Mouse (Mus musculus): ENCODE data around the gene Ncf1. TPM values are rescaled to one million over a fixed set of nuclear protein-coding genes. Genes with fewer than 3 reads are reported as not detected.

The Ncf1 gene
- total and polyA plus RNA-seq, 3 experiments = 287 to 342 (median 302) TPM

DNA sequence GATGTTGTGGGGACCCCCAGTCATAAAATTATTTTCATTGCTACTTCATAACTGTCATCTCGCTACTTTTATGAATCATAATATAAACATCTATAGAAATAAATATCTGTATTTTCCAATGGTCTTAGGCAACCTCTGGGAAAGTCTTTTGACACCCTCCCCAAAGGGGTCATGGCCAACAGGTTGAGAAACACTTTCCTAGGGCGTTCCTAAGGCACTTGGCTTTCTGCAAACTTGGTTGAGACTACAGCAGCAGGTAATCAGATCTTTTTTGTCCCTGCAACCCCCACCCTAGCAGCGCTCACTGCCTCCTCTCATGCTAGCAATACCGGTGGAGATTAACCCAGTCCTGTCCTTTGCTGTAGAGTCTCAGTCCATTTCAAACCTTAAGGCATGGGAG, 8.1 kb downstream of the Ncf1 start:
- H3K27ac ChIP-seq (ENCODE audit: insufficient read depth, low read depth) = no peak overlapping the region
- DNase-seq (ENCODE audit: extremely low read depth) = no peak
- dilution Hi-C loops (cut with MboI; ENCODE audit: extremely low pct_ligation_motif_present, extremely low pct_unique_long_range_greater_than_20kb, low sequenced_read_pairs) = no loop called here
- no peaks in the 10 kb centered on the region for H3K27me3 ChIP-seq (replicated peaks)
- H3K79me2 ChIP-seq (replicated peaks; ENCODE audit: control insufficient read depth, extremely low read depth, insufficient read depth, poor library complexity, severe bottlenecking) = peaks cover 19% of the 10 kb centered on the region; the same call in 1 of the 2 replicates
- no peak overlapping the region for H3K4me2 ChIP-seq (ENCODE audit: insufficient read depth, low read depth, poor library complexity, severe bottlenecking)
- no peak overlapping the region for H3K9ac ChIP-seq (ENCODE audit: insufficient read depth, low read depth)
- no peak overlapping the region for H3K4me3 ChIP-seq (replicated peaks in 1 of 3; ENCODE audit: low read depth in 2 of 3, low read length in 2 of 3, poor library complexity in 1 of 3)
- TF ChIP-seq RAD21 (IDR thresholded peaks at IDR 0.05; ENCODE audit: low read depth, low read length) = no peak
- TF ChIP-seq MAX (IDR thresholded peaks at IDR 0.05; ENCODE audit: low read length) = no peak
- no peak for TF ChIP-seq RCOR1 (conservative IDR thresholded peaks at IDR 0.05; ENCODE audit: low read depth, low read length)
- TF ChIP-seq EP300 (IDR thresholded peaks at IDR 0.05; ENCODE audit: low read length) = no peak
- no peak for TF ChIP-seq MXI1 (IDR thresholded peaks at IDR 0.05; ENCODE audit: low read depth, low read length)
- no peak for TF ChIP-seq ETS1 (conservative IDR thresholded peaks at IDR 0.05; ENCODE audit: low read depth, low read length)
- TF ChIP-seq USF1 (IDR thresholded peaks at IDR 0.05; ENCODE audit: low read depth, low read length) = no peak
- TF ChIP-seq HCFC1 (IDR thresholded peaks at IDR 0.05; ENCODE audit: low read depth, low read length) = no peak
- TF ChIP-seq JUN (IDR thresholded peaks at IDR 0.05; ENCODE audit: insufficient read depth, low read depth, low read length) = no peak
- TF ChIP-seq SMC3 (IDR thresholded peaks at IDR 0.05; ENCODE audit: low read depth, low read length) = no peak
- no peak for TF ChIP-seq E2F4 (IDR thresholded peaks at IDR 0.05; ENCODE audit: insufficient replicate concordance, low read depth, low read length)
- no peak for TF ChIP-seq BHLHE40 (IDR thresholded peaks at IDR 0.05; ENCODE audit: low read depth, low read length)
- no peak for TF ChIP-seq ZC3H11A (IDR thresholded peaks at IDR 0.05; ENCODE audit: low read depth, low read length)
- no peak for TF ChIP-seq ZKSCAN1 (IDR thresholded peaks at IDR 0.05; ENCODE audit: borderline replicate concordance, low read depth, low read length)
- no peak for TF ChIP-seq MEF2A (IDR thresholded peaks at IDR 0.05; ENCODE audit: borderline replicate concordance, low read depth, low read length)
- no peak for TF ChIP-seq MAZ (IDR thresholded peaks at IDR 0.05; ENCODE audit: low read depth, low read length)
- no peak for TF ChIP-seq SIN3A (IDR thresholded peaks at IDR 0.05; ENCODE audit: low read length)
- peaks cover 15 to 40% of the 10 kb centered on the region in 2 experiments for H3K4me1 ChIP-seq (ENCODE audit: control insufficient read depth in 1 of 2, insufficient read depth in 2 of 2)
- H3K36me3 ChIP-seq (replicated peaks in 1 of 2; ENCODE audit: control insufficient read depth in 1 of 2, insufficient read depth in 1 of 2, low read length in 1 of 2) = peaks cover 84 to 97% of the 10 kb centered on the region in 2 experiments
- in situ Hi-C loops (cut with MboI; ENCODE audit: low pct_ligation_motif_present, low pct_unique_long_range_greater_than_20kb, low sequenced_read_pairs) = no loop called here
- peaks cover 17% of the 10 kb centered on the region for H3K9me3 ChIP-seq (replicated peaks; ENCODE audit: low read length)

- TF ChIP-seq RAD21 (IDR thresholded peaks at IDR 0.05; ENCODE audit: low read depth, low read length) = no peak
- no peak for TF ChIP-seq SMC3 (IDR thresholded peaks at IDR 0.05; ENCODE audit: low read depth, low read length)
- no peak for TF ChIP-seq UBTF (IDR thresholded peaks at IDR 0.05; ENCODE audit: low read depth, low read length)
- no peak for TF ChIP-seq ELF1 (IDR thresholded peaks at IDR 0.05; ENCODE audit: low read depth, low read length)
- TF ChIP-seq CHD1 (IDR thresholded peaks at IDR 0.05; ENCODE audit: low read depth, low read length) = no peak
- TF ChIP-seq ZMIZ1 (IDR thresholded peaks at IDR 0.05; ENCODE audit: low read depth, low read length) = peak; percentile 23; the same call in 1 of the 2 replicates
- TF ChIP-seq POLR2A (IDR thresholded peaks at IDR 0.05; ENCODE audit: low read depth, low read length) = peak; percentile 53
- TF ChIP-seq POLR2AphosphoS2 (IDR thresholded peaks at IDR 0.05; ENCODE audit: low read depth, low read length) = peak; percentile 92
These were observed 11.5 kb downstream of the Ncf1 start for GRCm38 (mm10) chr5:134217900-134218299.

More at GRCm38 (mm10) chr5:134217900-134218299, 11.5 kb downstream of the Ncf1 start:
- Histone ChIP-seq H3K9me3 (replicated peaks; ENCODE audit: low read length) (peaks cover 19% of the 10 kb centered on the region), H3K4me1 (ENCODE audit: control insufficient read depth in 1 of 2, insufficient read depth in 2 of 2) (peaks cover 7 to 34% of the 10 kb centered on the region in 2 experiments), H3K27ac (ENCODE audit: insufficient read depth, low read depth) (no peak overlapping the region), H3K4me3 (replicated peaks in 1 of 3; ENCODE audit: low read depth in 2 of 3, low read length in 2 of 3, poor library complexity in 1 of 3) (no peak overlapping the region), H3K9ac (ENCODE audit: insufficient read depth, low read depth) (no peak overlapping the region), H3K27me3 (replicated peaks) (no peaks in the 10 kb centered on the region), H3K36me3 (replicated peaks in 1 of 2; ENCODE audit: control insufficient read depth in 1 of 2, insufficient read depth in 1 of 2, low read length in 1 of 2) (peaks cover 55 to 80% of the 10 kb centered on the region in 2 experiments), H3K79me2 (replicated peaks; ENCODE audit: control insufficient read depth, extremely low read depth, insufficient read depth, poor library complexity, severe bottlenecking) (no peaks in the 10 kb centered on the region), H3K4me2 (ENCODE audit: insufficient read depth, low read depth, poor library complexity, severe bottlenecking) (no peak overlapping the region)
- DNase-seq (ENCODE audit: extremely low read depth) = no peak
- dilution Hi-C loops (cut with MboI; ENCODE audit: extremely low pct_ligation_motif_present, extremely low pct_unique_long_range_greater_than_20kb, low sequenced_read_pairs) (no loop called here), in situ Hi-C loops (cut with MboI; ENCODE audit: low pct_ligation_motif_present, low pct_unique_long_range_greater_than_20kb, low sequenced_read_pairs) (no loop called here)
